Comparison of ENCODE assay signal across 11 mouse cellular contexts in the genomic region with DNA sequence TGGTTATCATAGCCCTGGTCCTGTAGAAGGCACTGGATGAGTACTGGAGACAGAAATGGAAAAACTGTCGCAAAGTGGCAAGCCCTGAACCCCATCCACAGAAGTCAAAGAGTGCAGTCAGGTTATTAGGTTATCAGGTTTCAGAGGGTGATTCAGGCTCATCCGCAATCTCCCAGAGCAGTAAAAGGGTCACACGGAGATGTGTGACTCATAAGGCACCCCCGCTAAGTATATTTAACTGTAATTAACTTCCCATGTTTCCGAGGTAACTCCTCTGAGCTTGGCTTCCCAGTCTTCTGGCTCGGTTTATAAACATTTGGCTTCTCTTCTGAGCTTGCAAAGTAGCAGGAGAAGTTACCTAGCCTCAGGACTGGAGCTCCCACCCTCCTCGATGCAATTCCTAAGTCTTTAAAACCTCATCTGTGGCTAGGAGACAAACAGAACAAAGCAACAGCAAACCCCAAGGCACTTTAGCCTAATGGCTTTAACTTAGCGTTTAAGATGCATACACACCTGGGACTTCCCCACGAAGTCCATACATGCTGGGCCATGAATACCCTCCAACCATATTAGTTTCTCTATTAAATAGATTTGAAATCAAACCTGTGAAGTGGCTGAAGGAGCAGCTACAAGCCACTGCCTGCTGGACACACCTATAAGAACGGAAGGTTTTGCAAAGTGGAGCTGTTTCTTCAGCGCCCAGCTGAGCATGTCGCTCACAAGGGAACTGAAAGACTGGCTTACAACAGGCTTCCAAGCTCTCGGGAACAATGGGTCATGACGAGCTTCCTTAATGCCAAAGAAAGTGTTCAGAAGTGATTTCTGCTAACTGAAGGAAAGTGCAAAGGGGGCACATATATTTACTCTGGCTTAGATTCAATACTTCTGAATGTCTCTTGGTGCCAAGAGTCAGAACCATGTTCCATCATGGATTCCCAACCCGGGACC.
DNase-seq lines count a peak whose midpoint lies in the region; ATAC-seq lines count a peak whose summit lies in the region.
"Had no signal": no experiment of that assay in that cellular context is flagged by ENCODE, and none has a peak within 500 bp of the region (broad histone marks: within the 10 kb centered on the region; RNA-seq: fewer than 3 reads in every experiment).

No protein-coding gene starts in this region.

- H3K4me3 ChIP-seq in heart, embryonic 14.5 days (ENCODE audit: control insufficient read depth in 1 of 2, insufficient read depth in 1 of 2, low read depth in 1 of 2, low read length in 2 of 2): no peak overlapping the region
- H3K4me3 ChIP-seq in lung, embryonic 16.5 days (ENCODE audit: low read length): no peak overlapping the region
- H3K4me3 ChIP-seq: megakaryocyte, embryonic 14.5 days had no signal

- H3K4me2 ChIP-seq in heart, embryonic 14.5 days (ENCODE audit: low read length): no peak overlapping the region
- no peak overlapping the region for H3K4me2 ChIP-seq in lung, embryonic 16.5 days (ENCODE audit: low read depth, low read length)

- no peaks in the 10 kb centered on the region for H3K9me3 ChIP-seq in heart, embryonic 14.5 days (ENCODE audit: control insufficient read depth, low read length)
- no peaks in the 10 kb centered on the region for H3K9me3 ChIP-seq in lung, embryonic 16.5 days (ENCODE audit: control insufficient read depth, low read length)
- H3K9me3 ChIP-seq: megakaryocyte, embryonic 14.5 days had no signal

- no peaks in the 10 kb centered on the region for H3K27me3 ChIP-seq in heart, embryonic 14.5 days (ENCODE audit: control insufficient read depth, insufficient read depth, low read length)
- H3K27me3 ChIP-seq in lung, embryonic 16.5 days (ENCODE audit: control insufficient read depth, insufficient read depth, low read depth, low read length): no peaks in the 10 kb centered on the region
- H3K27me3 ChIP-seq: megakaryocyte, embryonic 14.5 days had no signal

- H3K36me3 ChIP-seq in heart, embryonic 14.5 days (ENCODE audit: control insufficient read depth, insufficient read depth, low read length): no peaks in the 10 kb centered on the region
- H3K36me3 ChIP-seq in lung, embryonic 16.5 days (ENCODE audit: control insufficient read depth, insufficient read depth, low read length): no peaks in the 10 kb centered on the region

- 49% methylated on average over 15 of the region's 15 CpGs for WGBS in heart, embryonic 14.5 days
- 40% methylated on average over 15 of the region's 15 CpGs for WGBS in lung, embryonic 16.5 days

- no peak for ATAC-seq in heart, embryonic 14.5 days (ENCODE audit: insufficient number of reproducible peaks, insufficient read depth, low FRiP score, low read depth)
- ATAC-seq in lung, embryonic 16.5 days (ENCODE audit: low read depth): peak; percentile 9; the same call in 1 of the 2 replicates

- intact Hi-C loops in heart, postnatal 10 days (cut with DNase I): no loop called here

- peaks cover 27 to 60% of the 10 kb centered on the region in 2 experiments for H3K4me1 ChIP-seq in heart, embryonic 14.5 days (ENCODE audit: control insufficient read depth in 2 of 2, insufficient read depth in 2 of 2, low read length in 2 of 2)
- peaks cover 36% of the 10 kb centered on the region for H3K4me1 ChIP-seq in lung, embryonic 16.5 days (replicated peaks; ENCODE audit: control insufficient read depth, insufficient read depth, low read length)

- no peak for DNase-seq in heart, postnatal 10 days
- DNase-seq in 416B (ENCODE audit: low read depth) (peak; percentile 85), ZHBTc4 (ENCODE audit: low read depth, low spot score) (peak; percentile 34)
- DNase-seq in thymus, postnatal 14 days: no peak
- DNase-seq in cerebellum, adult 11-12 months: no peak
- DNase-seq in frontal cortex, postnatal 36 days (ENCODE audit: low spot score in 2 of 2): no peak
- DNase-seq: right cerebral cortex, adult 18-20 months; thymus, postnatal 25 days had no signal

- peak overlapping the region; percentile 27; the same call in 1 of the 2 replicates for H3K9ac ChIP-seq in heart, embryonic 14.5 days (ENCODE audit: low read length)
- peak overlapping the region; percentile 23; the same call in 1 of the 2 replicates for H3K9ac ChIP-seq in lung, embryonic 16.5 days (ENCODE audit: low read length)

- H3K27ac ChIP-seq in heart, embryonic 14.5 days (replicated peaks in 1 of 2; ENCODE audit: control insufficient read depth in 1 of 2, insufficient read depth in 1 of 2, low read depth in 2 of 2, low read length in 2 of 2): peak overlapping the region; percentile 29 to 48; a peak in 3 of 4 replicates
- H3K27ac ChIP-seq in lung, embryonic 16.5 days (ENCODE audit: low read length): peak overlapping the region; percentile 61

Comparison
In these comparisons a context has a peak if more than half of its experiments do, and no peak if none do; other contexts are left out.
1. DNase-seq: peak in 416B (single experiment) and ZHBTc4 (single experiment); none in heart, postnatal 10 days (0 of 2), thymus, postnatal 14 days (single experiment), cerebellum, adult 11-12 months (single experiment) and frontal cortex, postnatal 36 days (0 of 2).